Mouse (Mus musculus): ENCODE measurements around the gene Zfp36l3. TPM values are rescaled to one million over a fixed set of nuclear protein-coding genes. Genes with fewer than 3 reads are reported as not detected.
"Not testable (repeated sequence)": the region's sequence is repeated elsewhere in the genome, so short reads cannot be mapped to it uniquely, and the experiment has no call there.

The Zfp36l3 gene
- 0.03 TPM in 1 of 2 replicates, not detected in the other for polyA plus RNA-seq (2012; rRNA removed)

GRCm38 (mm10) chrX:53776276-53776675 is at the start of gene Zfp36l3:
Gene Zfp36l3, minus strand, starts transcription at chrX:53776394.
- WGBS = 95% methylated on average over 12 of the region's 12 CpGs
- no peak for DNase-seq

GRCm38 (mm10) chrX:53799074-53799473 is 22.9 kb upstream of the Zfp36l3 start:
- TF ChIP-seq POLR2A (IDR thresholded peaks at IDR 0.05; ENCODE audit: low read depth, low read length) (no peak), CTCF (conservative IDR thresholded peaks at IDR 0.05; ENCODE audit: insufficient read depth, insufficient read length, low read depth, low read length) (no peak)
- Histone ChIP-seq H3K27ac (ENCODE audit: insufficient read depth, low read depth, low read length) (no peak overlapping the region), H3K4me3 (ENCODE audit: insufficient read depth, low read depth, low read length) (no peak overlapping the region), H3K4me1 (ENCODE audit: control insufficient read depth, insufficient read depth, low read length) (no peaks in the 10 kb centered on the region), H3K36me3 (ENCODE audit: control insufficient read depth, insufficient read depth, low read length) (no peaks in the 10 kb centered on the region), H3K27me3 (replicated peaks; ENCODE audit: control insufficient read depth, insufficient read depth, low read length) (no peaks in the 10 kb centered on the region)
- 32% methylated on average over 3 of the region's 3 CpGs for WGBS
- no peak for DNase-seq

More at GRCm38 (mm10) chrX:53776276-53776675, at the start of gene Zfp36l3:
- TF ChIP-seq POLR2A (IDR thresholded peaks at IDR 0.05; ENCODE audit: low read depth, low read length) = no peak
- TF ChIP-seq CTCF (conservative IDR thresholded peaks at IDR 0.05; ENCODE audit: insufficient read depth, insufficient read length, low read depth, low read length) = no peak
- Histone ChIP-seq H3K4me1 (ENCODE audit: control insufficient read depth, insufficient read depth, low read length) (no peaks in the 10 kb centered on the region), H3K4me3 (ENCODE audit: insufficient read depth, low read depth, low read length) (no peak within 1 kb of the TSS), H3K36me3 (ENCODE audit: control insufficient read depth, insufficient read depth, low read length) (no peaks in the 10 kb centered on the region), H3K27me3 (replicated peaks; ENCODE audit: control insufficient read depth, insufficient read depth, low read length) (no peaks in the 10 kb centered on the region), H3K27ac (ENCODE audit: insufficient read depth, low read depth, low read length) (no peak within 1 kb of the TSS)

GRCm38 (mm10) chrX:53797519-53797918 is 21.3 kb upstream of the Zfp36l3 start, which contains the start of gene Xlr:
Gene Xlr, minus strand, starts transcription at chrX:53797706.
- H3K27me3 ChIP-seq (replicated peaks; ENCODE audit: control insufficient read depth, insufficient read depth, low read length); H3K4me3 ChIP-seq (ENCODE audit: insufficient read depth, low read depth, low read length); H3K27ac ChIP-seq (ENCODE audit: insufficient read depth, low read depth, low read length); H3K4me1 ChIP-seq (ENCODE audit: control insufficient read depth, insufficient read depth, low read length); DNase-seq; H3K36me3 ChIP-seq (ENCODE audit: control insufficient read depth, insufficient read depth, low read length): not testable (repeated sequence)
- 82% methylated on average over 11 of the region's 11 CpGs for WGBS

- Histone ChIP-seq H3K27me3 (replicated peaks; ENCODE audit: control insufficient read depth, insufficient read depth, low read length) (no peaks in the 10 kb centered on the region), H3K4me3 (ENCODE audit: insufficient read depth, low read depth, low read length) (no peak within 1 kb of the TSS), H3K27ac (ENCODE audit: insufficient read depth, low read depth, low read length) (no peak within 1 kb of the TSS), H3K36me3 (ENCODE audit: control insufficient read depth, insufficient read depth, low read length) (no peaks in the 10 kb centered on the region), H3K4me1 (ENCODE audit: control insufficient read depth, insufficient read depth, low read length) (no peaks in the 10 kb centered on the region)
- WGBS = 93% methylated on average over 16 of the region's 16 CpGs
- no peak for TF ChIP-seq POLR2A (IDR thresholded peaks at IDR 0.05; ENCODE audit: low read depth, low read length)
- no peak for DNase-seq
Measured at GRCm38 (mm10) chrX:53757736-53758135, 18.5 kb downstream of the Zfp36l3 start, which contains the start of gene 1700013H16Rik. Gene 1700013H16Rik, minus strand, starts transcription at chrX:53757831.

GRCm38 (mm10) chrX:53752851-53753250 is 23.3 kb downstream of the Zfp36l3 start:
- H3K27ac ChIP-seq (ENCODE audit: insufficient read depth, low read depth, low read length) = no peak overlapping the region
- WGBS = 81% methylated on average over 1 of the region's 1 CpGs
- DNase-seq = no peak
- no peak overlapping the region for H3K4me3 ChIP-seq (ENCODE audit: insufficient read depth, low read depth, low read length)
- TF ChIP-seq POLR2A (IDR thresholded peaks at IDR 0.05; ENCODE audit: low read depth, low read length) (no peak), CTCF (conservative IDR thresholded peaks at IDR 0.05; ENCODE audit: insufficient read depth, insufficient read length, low read depth, low read length) (no peak)
- no peaks in the 10 kb centered on the region for H3K4me1 ChIP-seq (ENCODE audit: control insufficient read depth, insufficient read depth, low read length)
- no peaks in the 10 kb centered on the region for H3K36me3 ChIP-seq (ENCODE audit: control insufficient read depth, insufficient read depth, low read length)
- H3K27me3 ChIP-seq (replicated peaks; ENCODE audit: control insufficient read depth, insufficient read depth, low read length) = no peaks in the 10 kb centered on the region

- 92% methylated on average over 2 of the region's 2 CpGs for WGBS
- no peak for DNase-seq
- Histone ChIP-seq H3K36me3 (ENCODE audit: control insufficient read depth, insufficient read depth, low read length) (no peaks in the 10 kb centered on the region), H3K4me1 (ENCODE audit: control insufficient read depth, insufficient read depth, low read length) (no peaks in the 10 kb centered on the region), H3K4me3 (ENCODE audit: insufficient read depth, low read depth, low read length) (no peak overlapping the region), H3K27ac (ENCODE audit: insufficient read depth, low read depth, low read length) (no peak overlapping the region), H3K27me3 (replicated peaks; ENCODE audit: control insufficient read depth, insufficient read depth, low read length) (no peaks in the 10 kb centered on the region)
- TF ChIP-seq POLR2A (IDR thresholded peaks at IDR 0.05; ENCODE audit: low read depth, low read length) = no peak
- TF ChIP-seq CTCF (conservative IDR thresholded peaks at IDR 0.05; ENCODE audit: insufficient read depth, insufficient read length, low read depth, low read length) = no peak
Measured at GRCm38 (mm10) chrX:53728967-53729366, 47.2 kb downstream of the Zfp36l3 start.

- TF ChIP-seq CTCF (conservative IDR thresholded peaks at IDR 0.05; ENCODE audit: insufficient read depth, insufficient read length, low read depth, low read length) (no peak), POLR2A (IDR thresholded peaks at IDR 0.05; ENCODE audit: low read depth, low read length) (no peak)
- Histone ChIP-seq H3K4me3 (ENCODE audit: insufficient read depth, low read depth, low read length) (no peak within 1 kb of the TSS), H3K27ac (ENCODE audit: insufficient read depth, low read depth, low read length) (no peak within 1 kb of the TSS), H3K4me1 (ENCODE audit: control insufficient read depth, insufficient read depth, low read length) (no peaks in the 10 kb centered on the region), H3K27me3 (replicated peaks; ENCODE audit: control insufficient read depth, insufficient read depth, low read length) (no peaks in the 10 kb centered on the region), H3K36me3 (ENCODE audit: control insufficient read depth, insufficient read depth, low read length) (no peaks in the 10 kb centered on the region)
- no peak for DNase-seq
- WGBS = 79% methylated on average over 11 of the region's 11 CpGs
Measured at GRCm38 (mm10) chrX:53724596-53724995, 51.6 kb downstream of the Zfp36l3 start, which contains the start of gene 4930502E18Rik. Gene 4930502E18Rik, plus strand, starts transcription at chrX:53724826.

Other genes starting within 250 kb of the Zfp36l3 start
- gene Rtl8c, start 168.4 kb downstream of the Zfp36l3 start, polyA plus RNA-seq (2012; rRNA removed) = 20.1 and 24.0 TPM in 2 replicates
- not detected in 2 replicates for gene Gm14597, start 167.4 kb downstream of the Zfp36l3 start, polyA plus RNA-seq (2012; rRNA removed)
- gene Rtl8a, start 132.7 kb downstream of the Zfp36l3 start, polyA plus RNA-seq (2012; rRNA removed) = 114 and 120 TPM in 2 replicates
- 95.4 and 110 TPM in 2 replicates for gene Rtl8b, start 106.0 kb downstream of the Zfp36l3 start, polyA plus RNA-seq (2012; rRNA removed)
- not detected in 2 replicates for gene 4930502E18Rik, start 51.6 kb downstream of the Zfp36l3 start, polyA plus RNA-seq (2012; rRNA removed)
- not detected in 2 replicates for gene 1700013H16Rik, start 18.6 kb downstream of the Zfp36l3 start, polyA plus RNA-seq (2012; rRNA removed)
- 0.08 and 0.22 TPM in 2 replicates for gene Xlr, start 21.3 kb upstream of the Zfp36l3 start, polyA plus RNA-seq (2012; rRNA removed)